Mouse (Mus musculus): Measurements from ENCODE around the gene Gm28042.

- TF ChIP-seq ZMIZ1 (IDR thresholded peaks at IDR 0.05; ENCODE audit: low read depth, low read length), result no peak
- TF ChIP-seq RAD21 (IDR thresholded peaks at IDR 0.05; ENCODE audit: low read depth, low read length), result no peak
- TF ChIP-seq ETS1 (conservative IDR thresholded peaks at IDR 0.05; ENCODE audit: low read depth, low read length), result no peak
- no peak for TF ChIP-seq CHD2 (IDR thresholded peaks at IDR 0.05; ENCODE audit: low read length)
- TF ChIP-seq CTCF (conservative IDR thresholded peaks at IDR 0.05 in 1 of 2, IDR thresholded peaks at IDR 0.05 in 1 of 2; ENCODE audit: low read depth in 2 of 2, low read length in 2 of 2), result no peak
- no peak for TF ChIP-seq TCF12 (IDR thresholded peaks at IDR 0.05; ENCODE audit: low read depth, low read length)
- no peak for TF ChIP-seq NELFE (IDR thresholded peaks at IDR 0.05; ENCODE audit: low read depth, low read length)
- TF ChIP-seq ELF1 (IDR thresholded peaks at IDR 0.05; ENCODE audit: low read depth, low read length), result no peak
- TF ChIP-seq EP300 (IDR thresholded peaks at IDR 0.05; ENCODE audit: low read length), result no peak
- TF ChIP-seq ZC3H11A (IDR thresholded peaks at IDR 0.05; ENCODE audit: low read depth, low read length), result no peak
- TF ChIP-seq MYC (IDR thresholded peaks at IDR 0.05; ENCODE audit: low read depth, low read length), result no peak
- no peak for TF ChIP-seq POLR2A (IDR thresholded peaks at IDR 0.05; ENCODE audit: low read depth, low read length)
- TF ChIP-seq CHD1 (IDR thresholded peaks at IDR 0.05; ENCODE audit: low read depth, low read length), result no peak
- no peak for TF ChIP-seq MXI1 (IDR thresholded peaks at IDR 0.05; ENCODE audit: low read depth, low read length)
These were observed 20.9 kb downstream of the Gm28042 start for GRCm38 (mm10) chr2:120048173-120048572.
